Mouse (Mus musculus): ENCODE data around the gene Snapc4.

Gene Snapc4

DNA sequence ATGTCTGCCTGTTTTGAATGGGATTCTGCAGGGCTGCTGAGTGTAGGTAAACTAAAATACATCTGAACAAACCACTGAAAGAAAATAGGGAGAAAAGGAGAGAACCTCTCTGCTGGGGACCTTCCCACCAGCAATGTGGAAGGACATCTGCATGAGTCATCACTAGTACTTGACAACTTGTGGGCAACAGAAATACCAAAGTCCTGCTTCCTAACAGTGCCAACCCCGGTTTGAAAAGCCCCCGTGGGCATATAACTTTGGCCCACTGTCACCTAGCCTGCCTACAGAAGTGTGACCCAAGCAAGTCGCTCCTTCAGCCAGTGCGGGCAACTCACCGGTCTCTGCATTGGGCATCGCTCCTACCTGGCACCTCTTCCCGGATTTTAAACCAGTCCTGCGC lies 8.1 kb downstream of the Snapc4 start:
- DNase-seq (ENCODE audit: low read depth, low spot score), result no peak

DNA sequence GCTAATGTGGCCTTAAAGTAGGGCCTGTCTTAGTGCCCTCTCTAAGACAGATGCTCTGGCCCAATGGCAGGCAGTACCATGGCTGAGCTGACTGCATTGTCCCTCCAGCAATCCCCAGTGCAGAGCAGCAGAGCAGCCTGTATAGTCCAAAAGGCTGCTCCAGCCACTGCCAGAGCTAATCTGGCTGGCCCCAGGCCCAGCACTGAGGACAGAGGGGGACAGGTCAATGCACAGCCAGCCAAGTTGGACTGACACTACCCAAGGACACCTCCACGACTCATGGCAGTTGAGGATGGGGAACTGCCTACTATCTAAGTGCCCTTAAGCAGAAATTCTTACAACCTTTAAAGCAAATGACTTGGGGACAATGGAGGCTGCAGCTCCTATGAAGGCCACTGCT lies 11.9 kb downstream of the Snapc4 start:
- DNase-seq (ENCODE audit: low read depth, low spot score), result no peak

DNA sequence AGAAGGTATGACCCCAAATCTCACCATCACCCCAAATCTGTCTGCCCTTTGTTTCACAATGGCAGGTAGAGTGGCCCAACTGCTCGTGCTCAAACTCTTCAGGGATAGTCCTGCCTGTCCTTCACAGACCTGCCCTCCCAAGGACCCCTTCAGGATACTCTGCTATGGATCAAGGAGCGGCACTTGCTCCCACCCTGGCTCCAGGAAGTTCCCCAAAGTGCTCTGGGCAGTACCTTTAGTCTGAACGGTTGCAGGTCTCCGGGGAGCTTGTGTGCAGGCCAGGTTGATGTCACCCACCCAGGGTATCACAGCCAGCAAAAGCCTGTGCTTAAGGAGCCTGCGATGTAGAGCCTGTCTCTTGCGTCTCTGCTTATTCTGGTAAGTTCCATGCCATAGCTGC lies 12.5 kb downstream of the Snapc4 start:
- no peak for DNase-seq (ENCODE audit: low read depth, low spot score)

DNA sequence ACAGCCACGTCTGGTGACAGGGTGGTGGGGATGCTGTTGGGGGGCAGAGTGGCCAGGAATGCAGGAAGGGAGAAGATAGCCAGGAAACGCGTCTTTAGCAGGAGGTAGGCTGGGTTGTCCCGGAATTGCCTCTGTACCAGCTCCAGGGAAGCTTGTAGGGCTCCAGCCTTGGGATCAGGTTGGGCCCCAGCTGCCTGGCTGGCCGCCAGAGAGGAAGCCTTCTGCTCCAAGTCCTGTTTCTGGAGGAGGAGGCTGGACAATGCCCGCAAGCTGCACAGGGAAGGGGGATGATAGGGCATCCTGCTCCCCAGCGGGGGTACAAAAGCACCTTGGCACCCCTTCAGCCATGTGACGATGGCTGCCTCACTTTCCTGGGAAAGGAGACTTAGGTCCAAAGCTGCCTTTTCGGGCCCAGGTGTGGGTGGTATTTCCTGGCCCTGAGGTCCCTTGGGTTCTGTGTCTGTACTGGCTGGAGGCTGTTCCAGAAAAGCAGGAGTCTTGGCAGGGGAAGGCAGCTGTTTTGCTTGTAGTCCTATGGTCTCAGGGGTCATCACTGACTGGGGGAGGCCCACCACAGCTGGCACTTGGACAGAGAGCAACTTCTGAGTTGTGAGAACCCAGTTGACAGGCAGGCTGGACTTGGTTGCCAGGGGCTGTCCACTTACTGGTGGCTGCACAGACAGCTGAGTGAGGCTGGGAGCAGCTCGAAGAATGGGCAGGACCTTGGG lies 15.6 kb downstream of the Snapc4 start:
- DNase-seq (ENCODE audit: low read depth, low spot score), result no peak

DNA sequence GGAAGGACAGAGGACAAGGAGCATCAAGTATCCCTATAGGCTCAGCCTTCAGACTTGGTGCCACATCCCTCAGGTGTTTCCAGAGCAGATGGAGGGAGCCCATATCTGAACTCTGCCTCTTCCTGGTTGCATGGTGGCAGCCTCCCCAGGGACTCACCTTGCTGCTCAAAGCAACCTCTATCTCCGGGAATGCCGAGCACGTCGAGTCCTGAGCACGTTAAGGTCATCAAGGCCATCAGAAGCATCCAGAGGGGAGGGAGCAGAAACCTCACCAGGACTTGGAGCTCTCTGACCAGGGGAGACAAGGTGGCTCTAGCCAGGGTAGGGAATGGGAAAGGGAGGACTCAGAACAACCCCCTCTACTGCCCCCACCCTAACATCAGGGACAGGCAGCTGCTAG lies 17.0 kb downstream of the Snapc4 start:
- no peak for DNase-seq (ENCODE audit: low read depth, low spot score)

DNA sequence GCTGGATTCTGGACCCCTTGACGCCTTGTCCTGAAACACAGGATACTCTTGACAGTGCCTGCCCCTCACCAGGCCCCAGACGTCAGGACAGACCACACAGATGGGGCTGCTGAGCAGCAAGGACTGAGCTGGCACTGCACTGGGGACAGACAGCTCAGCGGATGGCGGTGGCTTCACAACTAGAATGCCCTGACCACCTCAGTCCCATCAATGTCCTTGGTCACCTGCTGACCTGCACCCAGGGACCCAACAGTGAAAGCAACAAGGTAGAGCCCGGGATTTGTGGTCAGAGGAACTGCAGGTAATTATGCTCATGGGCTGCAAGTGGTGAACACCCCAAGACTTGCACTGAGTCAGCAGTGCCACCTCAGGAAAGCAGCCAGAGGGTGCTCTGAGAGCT lies 17.5 kb downstream of the Snapc4 start:
- no peak for DNase-seq (ENCODE audit: low read depth, low spot score)

DNA sequence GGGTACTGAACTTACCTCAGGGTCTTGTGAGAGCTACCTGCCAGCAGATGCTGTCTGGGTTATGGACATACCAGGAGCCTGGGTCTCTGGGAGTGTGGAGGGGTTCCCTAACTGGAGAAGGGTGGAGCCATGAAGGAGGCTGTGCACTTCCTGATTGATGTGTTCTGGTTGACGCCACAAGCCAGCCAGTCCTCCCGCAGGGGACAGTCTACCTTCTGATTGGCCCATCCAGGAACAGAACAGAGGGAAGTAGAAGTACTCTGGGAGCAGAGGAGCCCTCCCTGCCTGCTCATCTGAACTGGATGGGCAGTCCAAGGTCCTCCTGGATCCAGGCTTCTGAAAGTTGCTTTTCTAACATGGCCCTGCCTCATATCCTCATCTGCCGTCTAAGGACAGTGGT lies 19.7 kb downstream of the Snapc4 start, which contains the start of gene Card9:
TSS of gene Card9 (minus strand) at position 147 of the 400 bp plus-strand sequence.
- no peak for DNase-seq (ENCODE audit: low read depth, low spot score)

DNA sequence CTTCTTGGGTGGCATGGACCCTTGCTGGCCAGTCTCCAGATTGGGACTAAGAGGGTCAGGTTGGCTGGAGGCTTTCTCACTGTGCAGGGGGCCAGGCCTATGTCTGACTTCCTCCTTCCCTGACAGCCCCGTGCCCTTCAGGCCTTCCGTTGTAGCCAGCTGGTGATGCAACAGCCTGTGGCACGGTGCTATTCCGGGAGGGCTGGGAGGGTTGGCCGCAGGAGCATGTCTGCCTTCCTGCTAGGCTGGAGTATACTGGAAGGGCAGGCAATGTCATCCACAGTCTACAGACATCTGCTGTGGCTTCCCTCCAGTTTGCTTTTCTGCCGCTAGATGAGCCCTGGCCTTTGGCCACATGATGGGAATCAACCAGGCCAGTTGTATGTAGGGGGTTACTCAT lies 20.5 kb downstream of the Snapc4 start:
- DNase-seq (ENCODE audit: low read depth, low spot score), result no peak

DNA sequence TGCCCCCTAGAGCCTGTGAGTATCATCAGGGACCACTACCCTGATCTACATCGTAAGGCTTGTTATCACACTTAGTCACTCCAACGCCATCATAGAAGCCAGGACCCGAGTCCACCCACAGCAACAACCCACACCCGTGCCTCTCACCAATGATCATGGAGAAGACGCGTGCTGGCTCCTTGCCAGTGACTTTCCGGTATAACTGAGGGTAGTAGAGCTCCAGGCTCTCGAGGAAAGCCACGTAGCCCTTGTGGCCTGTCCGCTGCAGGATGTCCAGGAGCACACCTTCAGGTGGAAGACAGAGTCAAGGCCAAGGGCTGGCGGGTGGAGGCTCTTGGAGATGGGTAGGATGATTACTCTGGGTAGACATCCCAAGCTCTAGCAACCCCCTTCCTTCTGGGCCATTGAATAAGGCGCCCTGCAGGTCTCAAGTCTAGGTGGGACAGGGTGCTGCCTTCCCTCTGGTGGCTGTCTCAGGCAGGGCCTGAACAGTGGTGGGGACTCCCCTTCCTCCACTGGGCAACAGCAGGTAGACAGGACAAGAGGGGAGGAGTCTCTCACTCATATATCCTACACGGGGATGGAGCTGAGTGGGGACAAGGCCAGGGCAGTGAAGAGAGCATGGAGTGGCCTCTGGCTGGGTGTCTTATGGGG lies 21.7 kb downstream of the Snapc4 start:
- DNase-seq (ENCODE audit: low read depth, low spot score), result no peak

DNA sequence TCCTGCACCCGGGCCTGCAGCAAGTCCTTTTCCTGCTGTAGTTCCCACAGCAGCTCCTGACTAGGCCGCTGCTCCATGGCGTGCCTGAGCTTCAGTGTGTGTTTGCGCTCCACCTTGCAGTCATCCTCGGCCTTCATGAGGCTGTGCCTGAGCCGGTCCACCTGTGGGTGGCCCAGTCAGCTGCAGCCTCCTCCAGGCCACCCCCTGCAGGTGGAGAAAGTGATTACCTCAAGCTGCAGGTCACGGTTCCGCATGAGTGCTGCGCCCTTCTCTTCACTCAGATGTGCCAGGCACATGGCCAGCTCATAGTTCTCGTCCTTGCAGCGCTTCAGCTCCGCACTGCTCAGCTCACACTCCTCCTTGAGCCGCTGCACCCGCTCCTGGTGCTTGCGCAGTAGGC lies 23.0 kb downstream of the Snapc4 start:
- no peak for DNase-seq (ENCODE audit: low read depth, low spot score)

DNA sequence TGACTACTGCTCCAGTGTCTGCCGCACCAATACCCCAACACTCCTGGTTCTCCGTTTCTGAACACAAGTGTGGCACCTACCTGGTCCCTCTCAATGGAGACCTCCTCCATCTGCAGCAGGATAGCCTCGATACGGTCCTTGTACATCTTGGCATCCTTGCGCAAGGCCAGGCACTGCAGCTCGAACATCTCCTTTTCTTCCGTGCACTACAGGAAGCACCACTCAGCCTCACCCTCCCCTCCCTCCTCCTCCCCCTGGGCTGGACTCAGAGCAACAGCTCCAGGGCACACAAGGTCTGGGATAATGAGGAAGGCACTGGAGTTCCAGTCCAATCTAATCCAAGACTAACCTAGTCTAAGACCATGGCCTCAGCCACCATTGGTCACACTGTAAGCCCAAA lies 23.8 kb downstream of the Snapc4 start:
- DNase-seq (ENCODE audit: low read depth, low spot score), result no peak

DNA sequence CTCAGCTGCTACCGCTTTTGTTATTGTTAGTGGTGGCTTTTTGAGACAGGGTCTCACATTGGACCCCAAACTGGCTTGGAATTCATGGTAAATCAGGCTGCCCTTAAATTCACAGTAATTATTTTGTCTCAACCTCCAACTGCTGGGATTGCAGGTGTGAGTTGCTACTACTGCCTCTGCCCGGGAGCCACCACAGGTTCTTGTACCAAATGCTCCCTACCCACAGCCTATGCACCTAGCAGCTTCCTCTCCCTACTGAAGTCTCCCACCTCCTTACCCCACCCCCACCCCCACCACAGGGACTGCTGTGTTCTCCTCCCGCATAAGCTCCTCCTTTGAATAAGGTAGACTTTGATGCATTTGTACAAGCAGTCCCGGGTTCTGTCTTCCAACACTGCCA lies 24.2 kb downstream of the Snapc4 start:
- DNase-seq (ENCODE audit: low read depth, low spot score), result no peak

DNA sequence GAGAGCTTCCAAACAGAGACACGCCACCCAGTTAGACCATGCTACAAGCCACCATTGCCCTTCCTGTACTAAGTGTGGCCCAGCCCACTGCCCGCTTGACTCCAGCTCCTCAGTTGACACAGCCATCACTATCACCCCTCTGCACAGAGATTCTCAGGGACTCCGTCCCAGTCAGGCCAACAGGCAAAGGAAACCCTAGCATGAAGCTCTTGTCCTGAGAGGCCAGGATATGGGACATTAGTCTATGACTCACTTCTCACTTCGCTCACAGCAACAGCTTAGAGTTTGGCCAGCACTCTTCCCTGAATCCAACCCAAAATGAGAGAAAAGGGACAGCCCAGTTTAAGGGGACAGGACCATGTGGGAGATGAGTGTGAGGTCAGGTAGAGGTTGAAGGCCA lies 26.1 kb downstream of the Snapc4 start:
- DNase-seq (ENCODE audit: low read depth, low spot score), result no peak

DNA sequence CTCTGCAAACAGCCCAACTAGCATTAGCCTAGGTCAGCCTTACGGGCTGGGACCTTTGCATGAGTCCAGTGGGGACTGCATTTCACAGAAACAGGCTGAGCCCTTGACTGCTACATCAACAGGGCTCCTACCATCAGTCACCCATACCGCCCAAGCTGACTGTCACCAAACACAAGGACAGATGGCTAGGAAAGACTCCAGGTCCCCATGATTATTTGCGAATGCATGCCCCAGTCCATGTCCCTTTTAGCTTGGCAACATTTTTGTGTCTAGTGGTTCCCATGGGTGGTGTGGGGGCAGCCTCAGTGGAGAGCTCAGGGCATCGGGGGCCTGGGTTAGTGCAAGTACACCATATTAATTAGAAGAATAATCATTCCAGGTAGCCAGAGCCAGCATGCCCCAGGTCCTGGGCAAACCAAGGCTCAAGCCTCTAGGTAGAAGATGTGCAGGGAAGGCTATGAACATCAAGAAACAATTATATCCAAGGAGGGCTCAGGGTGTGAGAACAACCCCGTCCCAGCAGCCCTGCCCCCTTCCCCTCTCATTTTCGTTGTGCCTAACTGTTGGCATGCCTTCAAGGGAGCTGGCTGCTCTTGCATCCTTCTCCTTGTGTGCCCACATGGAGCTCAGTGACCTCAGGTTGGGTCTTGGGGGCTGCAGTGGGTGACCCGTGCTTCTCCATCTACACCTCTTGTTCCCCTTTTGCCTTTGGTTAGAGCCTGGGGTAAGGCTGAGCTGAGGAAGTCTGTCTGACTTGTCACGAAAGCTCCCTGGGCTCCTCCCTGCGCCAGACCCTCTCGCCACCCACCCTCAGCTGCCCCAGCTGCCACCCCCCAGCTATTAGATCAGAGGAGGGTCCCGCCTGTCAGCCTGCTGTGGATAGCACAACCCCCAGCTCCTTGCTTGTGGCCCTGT lies 27.1 kb downstream of the Snapc4 start:
- DNase-seq (ENCODE audit: low read depth, low spot score), result no peak

DNA sequence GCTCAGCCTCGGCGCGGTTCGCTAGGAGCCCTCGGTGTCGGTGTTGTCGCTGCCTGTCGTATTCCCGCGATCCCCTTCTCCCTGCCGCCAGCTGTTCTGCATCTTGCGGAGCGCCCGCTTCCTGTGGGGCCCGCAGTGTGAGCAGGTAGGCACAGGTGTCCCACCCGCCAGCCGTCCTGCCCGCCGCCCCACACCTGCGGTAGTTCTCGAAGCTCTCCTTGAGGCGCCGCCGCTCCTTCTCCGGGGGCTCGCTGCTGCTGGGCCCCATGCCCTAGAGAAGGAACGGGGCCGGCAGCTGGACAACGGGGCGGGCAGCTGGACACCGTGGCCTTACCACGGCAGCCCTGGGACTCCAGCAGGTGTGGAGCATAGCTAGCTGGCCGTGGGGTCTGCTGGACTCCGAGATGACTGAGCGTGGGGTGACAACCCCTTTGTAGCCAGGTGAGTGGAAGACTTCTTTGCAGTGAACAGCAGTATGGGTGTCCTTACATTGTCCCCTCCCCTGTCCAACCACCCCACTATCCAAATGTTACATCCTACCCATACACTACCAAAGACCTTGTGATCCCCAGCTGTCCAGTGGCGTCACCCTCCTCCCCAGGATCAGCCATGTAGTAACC lies 28.1 kb downstream of the Snapc4 start:
- no peak for DNase-seq (ENCODE audit: low read depth, low spot score)

DNA sequence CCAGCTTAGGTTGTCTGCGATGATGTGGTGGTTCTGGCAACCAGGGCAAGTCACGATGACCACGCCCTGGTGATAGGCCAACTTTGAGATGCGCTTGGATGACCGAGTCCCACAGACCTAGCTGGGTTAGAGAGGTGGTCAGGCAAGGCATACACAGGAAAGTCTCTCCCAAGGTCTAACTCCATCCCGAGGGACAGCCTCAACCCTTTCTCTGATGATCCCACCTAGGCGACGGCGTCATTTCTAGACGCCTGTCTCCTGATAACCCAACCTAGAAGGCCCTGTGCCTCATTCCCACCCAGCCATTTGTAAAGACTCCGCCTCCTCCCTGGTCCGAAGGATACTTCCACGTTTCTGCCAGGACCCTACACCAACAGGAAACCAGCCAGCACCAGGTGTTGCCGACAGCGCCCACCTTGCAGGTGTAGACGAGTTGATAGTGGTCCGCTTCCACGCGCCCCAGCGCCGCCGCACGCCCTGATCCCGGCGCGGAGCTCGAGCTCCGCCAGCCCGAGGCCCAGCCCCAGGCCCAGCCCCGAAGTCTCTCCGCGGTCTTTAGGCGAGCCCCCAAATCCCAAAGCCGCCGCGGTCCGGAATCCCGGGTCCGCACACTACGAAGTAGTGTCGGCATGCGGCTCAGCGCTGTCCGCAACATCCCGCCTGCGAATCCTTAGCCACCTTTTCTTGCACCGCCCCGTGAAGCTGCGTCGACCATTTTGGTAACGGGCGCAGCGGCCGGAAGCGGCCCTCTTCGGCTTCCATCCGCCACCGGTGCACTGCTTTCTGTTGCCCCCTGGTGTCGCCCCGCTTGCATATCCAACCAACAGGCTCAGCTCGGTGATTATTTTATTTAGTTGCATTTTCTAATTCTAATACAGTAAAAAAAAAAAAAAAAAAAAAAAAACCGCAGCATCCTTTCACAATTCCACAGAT lies 28.8 kb downstream of the Snapc4 start, which contains the start of gene Dnlz:
TSS of gene Dnlz (minus strand) at position 753 of the 933 bp plus-strand sequence.
- peak; percentile 93 for DNase-seq (ENCODE audit: low read depth, low spot score)

DNA sequence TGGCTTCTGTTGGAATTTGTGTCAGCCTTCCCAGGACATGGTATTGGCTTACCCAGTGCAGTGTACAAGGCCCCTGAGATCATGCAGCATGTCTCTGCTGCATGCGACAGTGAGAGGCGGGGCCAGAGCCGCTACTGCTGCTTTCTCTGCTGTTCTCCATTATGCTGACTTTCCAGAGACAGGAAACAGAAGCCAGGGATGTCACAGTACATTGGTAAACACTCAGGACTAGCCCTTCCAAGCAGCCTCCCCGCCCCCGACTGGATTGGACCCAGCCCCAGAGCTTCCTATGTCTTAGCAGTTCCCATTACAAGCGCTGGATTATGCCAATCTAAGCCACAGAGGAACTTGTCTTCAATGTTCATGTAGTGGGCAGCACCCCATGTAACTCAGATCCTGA lies 32.2 kb downstream of the Snapc4 start:
- DNase-seq (ENCODE audit: low read depth, low spot score), result no peak

DNA sequence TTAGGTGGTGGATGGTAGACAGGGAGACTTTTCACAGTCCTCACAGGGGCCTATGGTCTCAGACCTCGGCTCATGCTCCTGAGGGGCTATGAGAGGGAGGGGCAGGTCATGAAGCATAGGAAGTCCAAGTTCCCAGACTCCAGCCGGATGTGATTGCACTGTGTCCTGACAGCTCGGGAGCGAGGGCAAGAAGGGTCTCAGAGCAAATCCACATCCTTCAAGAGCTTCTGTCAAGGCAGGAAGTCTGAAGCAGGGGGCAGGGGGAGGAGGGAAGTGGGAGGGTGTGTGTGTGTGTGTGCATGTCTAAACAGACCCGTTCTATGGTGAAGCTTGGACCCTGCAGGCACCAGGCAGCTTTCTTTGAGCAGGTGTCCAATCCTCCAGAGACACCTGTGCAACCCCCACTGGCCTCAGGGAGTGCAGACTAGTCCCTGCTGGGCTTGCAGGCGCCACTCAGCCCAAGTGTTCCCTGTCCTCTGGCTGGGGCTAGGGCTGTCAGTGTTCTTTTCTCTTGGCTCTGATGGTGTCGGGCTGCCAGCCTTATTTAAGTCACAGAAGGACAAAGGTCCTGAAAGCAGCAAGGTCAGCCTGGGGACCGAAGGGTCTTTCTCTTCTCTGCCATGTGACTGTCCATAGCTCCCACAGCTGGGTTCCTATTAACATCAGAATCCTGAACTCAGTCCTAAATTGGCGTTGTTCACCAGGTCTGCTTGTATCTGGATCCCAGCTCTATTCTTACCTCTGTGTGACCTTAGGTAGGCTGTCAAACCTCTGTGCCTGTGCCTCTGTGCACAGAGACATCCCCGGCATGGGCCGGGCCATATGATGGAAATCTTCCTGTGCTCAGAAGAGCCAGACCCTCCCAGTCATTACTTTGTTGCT lies 37.6 kb downstream of the Snapc4 start:
- no peak for DNase-seq (ENCODE audit: low read depth, low spot score)

DNA sequence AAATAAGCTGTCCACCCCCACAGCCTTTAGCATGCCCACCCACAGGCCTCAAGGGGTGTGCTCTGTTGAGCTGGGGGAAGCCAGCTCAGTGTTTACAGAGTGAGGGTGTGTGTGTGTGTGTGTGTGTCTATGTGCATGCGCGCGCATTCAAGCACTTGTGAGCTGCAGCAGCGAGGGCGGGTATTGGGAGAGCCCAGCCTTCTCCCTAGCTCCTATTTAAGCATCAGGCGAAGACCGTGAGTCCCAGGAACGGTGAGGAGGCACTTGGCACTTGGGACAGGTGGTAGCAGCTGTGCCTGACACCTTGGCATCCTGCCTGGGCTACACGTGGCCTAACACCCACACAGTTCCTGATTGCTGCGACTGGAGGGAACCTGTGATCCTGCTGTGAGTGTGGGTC lies 38.4 kb downstream of the Snapc4 start:
- DNase-seq (ENCODE audit: low read depth, low spot score), result no peak

DNA sequence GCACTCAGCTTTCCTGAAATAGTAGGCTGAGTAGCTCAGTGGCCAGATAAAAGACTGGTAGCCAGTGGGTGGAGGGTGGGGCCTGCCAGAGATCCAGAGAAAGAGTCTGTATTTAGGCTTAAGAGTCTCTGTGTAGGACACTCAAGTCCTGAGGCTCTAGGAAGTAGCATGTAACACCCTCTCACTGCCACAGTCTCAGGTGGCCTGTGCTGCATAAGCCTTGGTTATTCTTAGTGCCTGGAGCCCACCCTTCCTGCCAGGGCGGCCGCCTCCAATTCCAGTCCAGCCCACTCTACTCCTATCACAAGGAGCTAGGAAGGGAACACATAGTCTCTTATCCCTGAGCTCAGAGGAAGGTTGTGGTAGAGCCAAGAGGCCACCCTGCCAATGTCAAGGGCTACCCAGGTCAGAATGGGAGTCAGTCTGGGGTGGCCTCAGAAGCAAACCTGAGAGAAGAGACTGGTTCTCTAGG lies 38.9 kb downstream of the Snapc4 start:
- no peak for DNase-seq (ENCODE audit: low read depth, low spot score)

Data from mesoderm, embryonic 11.5 days (tissue).